Mouse (Mus musculus): ENCODE data around the gene Selenoo. TPM values are rescaled to one million over a fixed set of nuclear protein-coding genes. Genes with fewer than 3 reads are reported as not detected.

The Selenoo gene
- polyA plus RNA-seq, 1 experiment from 2014 or later: 19.1 TPM

DNA sequence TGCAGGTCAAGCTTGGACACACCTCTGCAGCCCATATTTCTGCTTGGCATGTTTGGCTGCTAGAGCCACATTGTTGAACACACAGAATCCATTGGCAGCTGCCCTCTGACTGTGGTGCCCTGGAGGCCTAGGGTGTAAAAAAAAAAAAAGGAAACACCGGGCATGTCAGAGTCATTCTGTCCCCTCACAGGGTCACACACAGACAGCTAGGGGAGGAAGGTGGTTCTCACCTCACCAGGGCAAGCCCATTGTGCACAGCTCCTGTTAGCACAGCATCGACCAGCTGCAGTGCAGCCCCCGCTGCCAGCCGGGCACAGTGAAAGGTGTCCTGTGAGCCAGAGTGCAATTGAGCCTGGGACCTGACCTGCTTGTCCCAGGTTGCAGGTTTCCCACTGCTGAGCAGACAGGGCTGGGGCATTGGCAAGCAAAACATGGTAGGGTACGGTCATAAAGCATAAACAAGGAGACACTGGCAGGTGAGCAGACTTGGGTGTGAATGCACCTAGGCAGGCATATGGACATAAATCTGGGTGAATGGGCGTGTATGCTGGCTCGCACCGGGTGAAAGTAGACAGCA, 38.6 kb downstream of the Selenoo start:
- 90% methylated on average over 8 of the region's 8 CpGs for WGBS

DNA sequence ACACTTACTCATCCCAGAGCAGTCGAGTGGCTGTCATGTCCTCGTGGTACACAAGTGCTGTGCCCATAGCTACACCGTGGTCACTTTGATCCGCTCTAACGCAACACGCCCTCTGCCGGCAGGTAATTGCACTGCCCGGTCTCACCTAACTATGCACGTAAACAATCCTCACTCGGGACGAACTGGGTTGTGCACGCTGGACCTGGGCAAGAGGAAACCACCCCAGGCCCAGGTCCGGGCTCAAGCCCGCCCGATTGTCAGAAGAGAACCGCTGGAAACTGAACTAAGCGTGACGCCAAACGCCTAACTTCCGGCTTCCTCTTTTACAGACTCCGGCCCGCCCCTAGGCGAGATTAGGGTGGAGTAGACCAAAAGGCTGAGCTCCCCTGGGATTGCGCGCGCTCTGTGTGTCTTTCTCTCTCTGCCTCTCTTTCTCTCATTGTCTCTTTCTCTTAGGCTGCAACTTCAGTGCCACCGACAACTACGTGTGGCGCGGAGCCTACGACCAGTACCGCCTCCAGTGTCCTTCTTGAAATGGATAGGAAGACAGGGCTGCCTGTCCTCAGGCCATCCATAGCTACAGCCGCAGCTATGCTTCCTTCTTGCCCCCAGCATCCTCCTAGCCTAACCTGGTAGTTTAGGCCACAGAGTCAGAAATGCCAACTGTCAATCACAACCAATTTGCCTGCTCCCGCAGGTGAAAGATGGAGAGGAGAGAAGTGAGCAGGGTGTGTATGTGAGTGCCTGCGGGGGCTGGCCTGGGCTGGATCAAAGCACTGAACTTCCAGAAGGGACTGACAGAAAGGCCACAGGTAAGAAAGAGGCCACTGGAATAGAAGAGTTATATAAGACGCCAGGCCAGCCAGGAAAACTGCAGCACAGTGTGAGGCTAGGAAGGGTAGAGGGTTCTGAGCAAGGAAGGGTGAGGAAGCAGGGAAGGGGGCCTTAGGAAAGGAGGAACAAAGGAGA, 39.8 kb downstream of the Selenoo start, which contains the start of gene Hdac10:
Gene Hdac10 (minus strand): TSS at position 319 of the 969 bp plus-strand sequence.
- peak; percentile 83 for ATAC-seq
- no peaks in the 10 kb centered on the region for H3K9me3 ChIP-seq (replicated peaks; ENCODE audit: control insufficient read depth, low read length, poor library complexity, severe bottlenecking)
- 3% methylated on average over 36 of the region's 36 CpGs for WGBS
- H3K36me3 ChIP-seq (ENCODE audit: control insufficient read depth, insufficient read depth, low read length): 0 out of 2 replicates have a peak, but pooled peaks cover 3% of the 10 kb centered on the region
- no peaks in the 10 kb centered on the region for H3K27me3 ChIP-seq (ENCODE audit: control insufficient read depth, insufficient read depth, low read depth, low read length)
- H3K4me1 ChIP-seq (ENCODE audit: control insufficient read depth, insufficient read depth, low read length): peaks cover 18% of the 10 kb centered on the region
- peak within 1 kb of the TSS; percentile 61 for H3K4me3 ChIP-seq (ENCODE audit: low read depth, low read length)
- H3K4me2 ChIP-seq (ENCODE audit: low read length): peak within 1 kb of the TSS; percentile 82
- H3K9ac ChIP-seq (ENCODE audit: low read depth, low read length): peak within 1 kb of the TSS; percentile 75
- H3K27ac ChIP-seq (ENCODE audit: low read length): peak within 1 kb of the TSS; percentile 86

More for the DNA sequence above, 38.6 kb downstream of the Selenoo start:
- peaks cover 23% of the 10 kb centered on the region for H3K4me1 ChIP-seq (ENCODE audit: control insufficient read depth, insufficient read depth, low read length)
- 0 out of 2 replicates have a peak, but pooled peaks cover 3% of the 10 kb centered on the region for H3K36me3 ChIP-seq (ENCODE audit: control insufficient read depth, insufficient read depth, low read length)
- H3K4me3 ChIP-seq (ENCODE audit: low read depth, low read length): peak overlapping the region; percentile 61
- ATAC-seq: no peak
- H3K27me3 ChIP-seq (ENCODE audit: control insufficient read depth, insufficient read depth, low read depth, low read length): no peaks in the 10 kb centered on the region
- H3K9me3 ChIP-seq (replicated peaks; ENCODE audit: control insufficient read depth, low read length, poor library complexity, severe bottlenecking): no peaks in the 10 kb centered on the region
- peak overlapping the region; percentile 82 for H3K4me2 ChIP-seq (ENCODE audit: low read length)
- H3K9ac ChIP-seq (ENCODE audit: low read depth, low read length): peak overlapping the region; percentile 75
- H3K27ac ChIP-seq (ENCODE audit: low read length): no peak overlapping the region

DNA sequence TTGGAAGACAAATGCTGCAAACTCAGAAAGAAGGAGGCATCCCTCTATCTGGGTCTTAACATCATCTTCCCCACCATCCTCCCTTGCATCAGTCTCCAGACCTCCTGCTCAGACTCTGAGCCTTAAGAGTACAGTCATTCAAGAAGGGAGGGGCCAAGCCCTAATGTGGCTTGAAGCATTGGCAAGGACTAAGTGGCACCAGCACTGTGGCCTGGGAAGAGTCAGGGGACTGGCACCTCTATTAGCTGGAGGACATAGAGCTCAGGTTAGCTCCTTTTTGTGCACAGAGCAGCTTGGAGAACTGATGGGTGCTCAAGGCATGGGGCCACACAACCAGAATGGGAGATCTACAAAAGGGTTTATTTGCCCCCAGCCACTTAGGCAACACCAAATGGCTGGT, 41.4 kb downstream of the Selenoo start:
- H3K4me1 ChIP-seq (ENCODE audit: control insufficient read depth, insufficient read depth, low read length): peaks cover 13% of the 10 kb centered on the region
- ATAC-seq: no peak
- no peak overlapping the region for H3K9ac ChIP-seq (ENCODE audit: low read depth, low read length)
- H3K4me2 ChIP-seq (ENCODE audit: low read length): no peak overlapping the region
- H3K9me3 ChIP-seq (replicated peaks; ENCODE audit: control insufficient read depth, low read length, poor library complexity, severe bottlenecking): no peaks in the 10 kb centered on the region
- H3K27me3 ChIP-seq (ENCODE audit: control insufficient read depth, insufficient read depth, low read depth, low read length): no peaks in the 10 kb centered on the region
- 0 out of 2 replicates have a peak, but pooled peaks cover 3% of the 10 kb centered on the region for H3K36me3 ChIP-seq (ENCODE audit: control insufficient read depth, insufficient read depth, low read length)
- H3K27ac ChIP-seq (ENCODE audit: low read length): no peak overlapping the region
- no peak overlapping the region for H3K4me3 ChIP-seq (ENCODE audit: low read depth, low read length)

DNA sequence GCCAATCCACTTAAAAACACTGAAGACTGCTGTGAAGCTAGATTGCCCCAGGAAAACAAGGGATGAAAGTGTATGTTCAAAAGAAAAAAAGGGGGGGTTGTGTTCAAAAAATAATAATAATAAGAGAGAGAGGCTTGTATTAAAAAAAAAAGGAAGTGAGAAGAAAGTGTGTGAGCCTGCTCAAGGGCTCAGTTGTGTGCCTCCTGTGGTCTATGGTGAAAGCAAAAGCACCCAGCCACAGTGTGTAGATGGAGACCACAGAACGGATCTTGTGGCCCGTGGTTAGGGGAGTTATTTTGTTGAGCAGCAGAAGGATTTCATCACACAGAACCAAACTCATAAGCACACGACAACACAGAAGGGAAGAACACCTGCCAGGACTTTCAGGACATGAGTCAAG, 42.4 kb downstream of the Selenoo start:
- Histone ChIP-seq H3K27me3 (ENCODE audit: control insufficient read depth, insufficient read depth, low read depth, low read length) (no peaks in the 10 kb centered on the region), H3K4me3 (ENCODE audit: low read depth, low read length) (no peak overlapping the region), H3K36me3 (ENCODE audit: control insufficient read depth, insufficient read depth, low read length) (no peaks in the 10 kb centered on the region), H3K9ac (ENCODE audit: low read depth, low read length) (no peak overlapping the region), H3K4me2 (ENCODE audit: low read length) (no peak overlapping the region), H3K4me1 (ENCODE audit: control insufficient read depth, insufficient read depth, low read length) (peaks cover 13% of the 10 kb centered on the region), H3K27ac (ENCODE audit: low read length) (no peak overlapping the region), H3K9me3 (replicated peaks; ENCODE audit: control insufficient read depth, low read length, poor library complexity, severe bottlenecking) (no peaks in the 10 kb centered on the region)
- no peak for ATAC-seq
- 92% methylated on average over 3 of the region's 3 CpGs for WGBS

DNA sequence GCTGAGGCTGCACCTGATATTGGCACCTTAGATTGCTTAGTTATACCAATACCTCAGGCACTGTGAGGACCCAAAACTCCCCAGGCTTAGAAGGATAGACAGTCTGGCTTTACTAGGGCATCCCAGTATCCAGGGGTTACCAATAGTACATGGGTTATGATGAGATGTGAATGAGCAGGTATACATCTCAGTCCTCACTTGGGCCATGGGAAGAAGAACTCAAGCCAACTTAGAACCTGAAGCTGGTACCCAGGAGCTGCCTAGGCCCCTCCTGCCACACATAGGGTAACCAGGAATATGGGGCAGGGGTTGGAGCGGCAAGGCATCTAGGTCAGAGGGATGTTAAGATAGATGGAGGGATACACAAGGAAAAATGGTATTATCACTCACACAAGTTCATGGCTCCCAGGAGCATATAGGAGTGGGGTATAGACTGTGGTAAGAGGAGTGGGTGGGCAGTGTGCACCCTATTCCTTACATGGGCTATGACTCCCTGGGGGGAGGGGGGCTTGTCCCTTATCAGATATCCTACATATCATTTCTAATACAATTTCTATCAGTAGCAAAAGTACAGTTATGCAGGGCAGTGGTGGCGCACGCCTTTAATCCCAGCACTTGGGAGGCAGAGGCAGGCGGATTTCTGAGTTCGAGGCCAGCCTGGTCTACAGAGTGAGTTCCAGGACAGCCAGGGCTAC, 47.7 kb downstream of the Selenoo start:
- Histone ChIP-seq H3K9ac (ENCODE audit: low read depth, low read length) (no peak overlapping the region), H3K9me3 (replicated peaks; ENCODE audit: control insufficient read depth, low read length, poor library complexity, severe bottlenecking) (no peaks in the 10 kb centered on the region), H3K4me1 (ENCODE audit: control insufficient read depth, insufficient read depth, low read length) (peaks cover 17% of the 10 kb centered on the region), H3K36me3 (ENCODE audit: control insufficient read depth, insufficient read depth, low read length) (no peaks in the 10 kb centered on the region), H3K4me3 (ENCODE audit: low read depth, low read length) (no peak overlapping the region), H3K27ac (ENCODE audit: low read length) (no peak overlapping the region), H3K4me2 (ENCODE audit: low read length) (no peak overlapping the region), H3K27me3 (ENCODE audit: control insufficient read depth, insufficient read depth, low read depth, low read length) (peaks cover 8% of the 10 kb centered on the region)
- ATAC-seq: no peak
- 96% methylated on average over 4 of the region's 5 CpGs for WGBS

- no peak overlapping the region for H3K4me3 ChIP-seq (ENCODE audit: low read depth, low read length)
- no peak for ATAC-seq
- H3K4me1 ChIP-seq (ENCODE audit: control insufficient read depth, insufficient read depth, low read length): peaks cover 17% of the 10 kb centered on the region
- no peaks in the 10 kb centered on the region for H3K36me3 ChIP-seq (ENCODE audit: control insufficient read depth, insufficient read depth, low read length)
- H3K9ac ChIP-seq (ENCODE audit: low read depth, low read length): no peak overlapping the region
- 81% methylated on average over 11 of the region's 11 CpGs for WGBS
- no peak overlapping the region for H3K4me2 ChIP-seq (ENCODE audit: low read length)
- no peak overlapping the region for H3K27ac ChIP-seq (ENCODE audit: low read length)
- peaks cover 8% of the 10 kb centered on the region for H3K27me3 ChIP-seq (ENCODE audit: control insufficient read depth, insufficient read depth, low read depth, low read length)
- no peaks in the 10 kb centered on the region for H3K9me3 ChIP-seq (replicated peaks; ENCODE audit: control insufficient read depth, low read length, poor library complexity, severe bottlenecking)
Measured at GRCm38 (mm10) chr15:89137378-89138045, 48.6 kb downstream of the Selenoo start.

DNA sequence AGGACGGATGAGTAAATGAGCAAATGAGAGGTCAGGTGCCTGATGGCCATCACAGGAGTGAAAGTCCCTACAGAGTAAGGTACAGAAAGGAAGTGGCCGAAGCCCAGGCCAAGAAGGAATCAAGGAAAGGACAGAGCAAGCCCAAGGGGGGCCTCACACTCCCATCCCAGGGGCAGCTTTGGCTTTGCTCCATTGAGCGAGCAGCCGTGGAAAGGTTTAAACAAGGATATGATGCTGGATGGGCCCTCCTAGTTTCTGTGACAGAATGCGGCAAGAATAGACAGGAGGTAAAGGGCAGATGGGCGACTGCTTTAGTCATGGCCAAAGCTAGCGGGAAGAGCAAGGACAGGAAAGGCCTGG, 49.1 kb downstream of the Selenoo start:
- 92% methylated on average over 7 of the region's 7 CpGs for WGBS

GRCm38 (mm10) chr15:89138531-89138930, 49.6 kb downstream of the Selenoo start:
- Histone ChIP-seq H3K27ac (ENCODE audit: low read length) (no peak overlapping the region), H3K4me1 (ENCODE audit: control insufficient read depth, insufficient read depth, low read length) (peaks cover 17% of the 10 kb centered on the region), H3K36me3 (ENCODE audit: control insufficient read depth, insufficient read depth, low read length) (no peaks in the 10 kb centered on the region; the same call in 1 of the 2 replicates), H3K9me3 (replicated peaks; ENCODE audit: control insufficient read depth, low read length, poor library complexity, severe bottlenecking) (no peaks in the 10 kb centered on the region), H3K27me3 (ENCODE audit: control insufficient read depth, insufficient read depth, low read depth, low read length) (peaks cover 8% of the 10 kb centered on the region), H3K4me2 (ENCODE audit: low read length) (no peak overlapping the region), H3K4me3 (ENCODE audit: low read depth, low read length) (no peak overlapping the region), H3K9ac (ENCODE audit: low read depth, low read length) (no peak overlapping the region)
- ATAC-seq: no peak
- WGBS: 95% methylated on average over 6 of the region's 6 CpGs

More for the DNA sequence above, 49.1 kb downstream of the Selenoo start:
- no peaks in the 10 kb centered on the region; the same call in 1 of the 2 replicates for H3K36me3 ChIP-seq (ENCODE audit: control insufficient read depth, insufficient read depth, low read length)
- ATAC-seq: no peak
- H3K9me3 ChIP-seq (replicated peaks; ENCODE audit: control insufficient read depth, low read length, poor library complexity, severe bottlenecking): no peaks in the 10 kb centered on the region
- peaks cover 8% of the 10 kb centered on the region for H3K27me3 ChIP-seq (ENCODE audit: control insufficient read depth, insufficient read depth, low read depth, low read length)
- no peak overlapping the region for H3K9ac ChIP-seq (ENCODE audit: low read depth, low read length)
- peaks cover 17% of the 10 kb centered on the region for H3K4me1 ChIP-seq (ENCODE audit: control insufficient read depth, insufficient read depth, low read length)
- no peak overlapping the region for H3K4me2 ChIP-seq (ENCODE audit: low read length)
- no peak overlapping the region for H3K27ac ChIP-seq (ENCODE audit: low read length)
- H3K4me3 ChIP-seq (ENCODE audit: low read depth, low read length): no peak overlapping the region
